Mouse (Mus musculus): ENCODE measurements around the gene Cd320.

Cd320 gene

DNA sequence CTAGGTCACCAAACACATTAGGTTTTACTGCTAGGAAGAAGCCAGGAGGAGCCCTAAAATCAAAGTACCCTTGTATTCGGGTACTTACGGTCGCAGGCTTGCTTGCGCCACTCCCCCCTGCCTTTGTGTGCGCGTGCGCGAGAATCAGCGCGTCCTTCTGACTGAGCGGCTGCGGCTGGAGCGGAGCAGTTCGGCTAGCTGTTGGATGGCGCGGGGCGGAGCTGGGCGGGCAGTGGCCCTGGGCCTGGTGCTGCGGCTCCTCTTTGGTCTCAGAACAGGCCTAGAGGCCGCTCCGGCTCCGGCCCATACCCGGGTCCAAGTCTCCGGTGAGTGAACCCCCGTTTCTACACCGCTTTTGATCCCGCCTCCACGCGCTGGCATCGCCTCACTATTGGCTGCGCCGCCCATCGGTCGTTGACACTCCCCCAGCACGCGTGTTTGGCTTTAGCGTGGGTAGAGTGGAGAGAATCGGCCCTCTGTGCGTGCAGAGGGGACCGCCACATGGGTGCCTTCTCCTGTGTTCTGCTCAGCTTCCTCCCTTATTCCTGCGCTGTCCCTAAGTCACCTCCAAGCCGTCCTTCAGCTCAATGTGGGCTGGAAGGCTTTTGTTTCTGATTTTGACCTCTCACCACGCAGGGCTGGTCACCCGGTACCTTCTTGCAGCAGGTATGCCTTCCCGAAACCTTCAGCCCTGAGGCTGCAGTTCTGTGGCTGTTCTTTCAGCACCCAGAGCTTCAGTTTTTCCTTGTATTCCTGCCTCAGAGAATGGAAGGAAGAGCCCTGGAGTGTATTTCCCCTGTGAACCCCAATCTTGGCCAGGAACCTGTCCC is at the start of gene Cd320:
Gene Cd320, plus strand, starts transcription at position 126 of the 830 bp plus-strand sequence.
- Histone ChIP-seq H3K36me3 (ENCODE audit: insufficient read depth, low read length) (peaks cover 55% of the 10 kb centered on the region), H3K9me3 (ENCODE audit: low read length) (no peaks in the 10 kb centered on the region), H3K4me3 (replicated peaks; ENCODE audit: low read length) (peak within 1 kb of the TSS; percentile 98), H3K4me1 (replicated peaks; ENCODE audit: low read depth, low read length) (peaks cover 58% of the 10 kb centered on the region), H3K27me3 (ENCODE audit: insufficient read depth, low read length) (no peaks in the 10 kb centered on the region)
- no peak for TF ChIP-seq POU5F1 (IDR thresholded peaks at IDR 0.05; ENCODE audit: borderline replicate concordance, low read length)
- no peak for TF ChIP-seq NANOG (IDR thresholded peaks at IDR 0.05; ENCODE audit: borderline replicate concordance, low read length)
- no peak for TF ChIP-seq CTCF (conservative IDR thresholded peaks at IDR 0.05; ENCODE audit: low read length)

GRCm38 (mm10) chr17:33798306-33798705 is 44.6 kb upstream of the Cd320 start:
- peaks cover 11% of the 10 kb centered on the region for H3K4me1 ChIP-seq (replicated peaks; ENCODE audit: low read depth, low read length)
- H3K9me3 ChIP-seq (ENCODE audit: low read length), result no peaks in the 10 kb centered on the region
- H3K4me3 ChIP-seq (replicated peaks; ENCODE audit: low read length), result no peak overlapping the region
- H3K27me3 ChIP-seq (ENCODE audit: insufficient read depth, low read length), result no peaks in the 10 kb centered on the region
- TF ChIP-seq POU5F1 (IDR thresholded peaks at IDR 0.05; ENCODE audit: borderline replicate concordance, low read length), result no peak
- TF ChIP-seq NANOG (IDR thresholded peaks at IDR 0.05; ENCODE audit: borderline replicate concordance, low read length), result no peak
- no peak for TF ChIP-seq CTCF (conservative IDR thresholded peaks at IDR 0.05; ENCODE audit: low read length)
- no peaks in the 10 kb centered on the region for H3K36me3 ChIP-seq (ENCODE audit: insufficient read depth, low read length)

GRCm38 (mm10) chr17:33799277-33799676 is 43.6 kb upstream of the Cd320 start:
- no peak for TF ChIP-seq NANOG (IDR thresholded peaks at IDR 0.05; ENCODE audit: borderline replicate concordance, low read length)
- TF ChIP-seq POU5F1 (IDR thresholded peaks at IDR 0.05; ENCODE audit: borderline replicate concordance, low read length), result no peak
- TF ChIP-seq CTCF (conservative IDR thresholded peaks at IDR 0.05; ENCODE audit: low read length), result no peak
- H3K4me1 ChIP-seq (replicated peaks; ENCODE audit: low read depth, low read length), result peaks cover 19% of the 10 kb centered on the region
- no peak overlapping the region for H3K4me3 ChIP-seq (replicated peaks; ENCODE audit: low read length)

DNA sequence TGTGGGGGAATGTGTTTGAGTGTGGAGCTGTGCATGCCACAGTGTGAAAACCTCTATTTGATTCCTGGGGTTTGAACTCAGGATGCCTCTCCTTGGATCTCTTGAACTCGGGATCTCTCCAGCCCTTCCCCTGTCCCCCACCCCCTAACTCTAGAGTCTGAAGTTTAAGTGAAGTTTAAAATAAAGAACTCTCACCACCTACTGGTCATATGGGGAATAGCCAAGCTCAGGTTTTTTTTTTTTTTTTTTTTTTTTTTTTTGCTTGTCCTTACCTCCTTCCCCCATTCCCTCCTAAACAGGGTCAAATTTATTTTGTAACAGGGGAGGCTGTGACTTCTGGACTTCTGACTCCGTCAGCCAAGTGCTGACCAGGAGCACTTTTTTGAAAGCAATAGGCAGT is 40.7 kb upstream of the Cd320 start:
- no peak overlapping the region for H3K4me3 ChIP-seq (replicated peaks; ENCODE audit: low read length)
- TF ChIP-seq CTCF (conservative IDR thresholded peaks at IDR 0.05; ENCODE audit: low read length) (peak; percentile 82), NANOG (IDR thresholded peaks at IDR 0.05; ENCODE audit: borderline replicate concordance, low read length) (no peak)
- H3K9me3 ChIP-seq (ENCODE audit: low read length), result no peaks in the 10 kb centered on the region
- no peaks in the 10 kb centered on the region for H3K27me3 ChIP-seq (ENCODE audit: insufficient read depth, low read length)
- H3K36me3 ChIP-seq (ENCODE audit: insufficient read depth, low read length), result no peaks in the 10 kb centered on the region
- peaks cover 46% of the 10 kb centered on the region for H3K4me1 ChIP-seq (replicated peaks; ENCODE audit: low read depth, low read length)

More at GRCm38 (mm10) chr17:33799277-33799676, 43.6 kb upstream of the Cd320 start:
- H3K36me3 ChIP-seq (ENCODE audit: insufficient read depth, low read length), result no peaks in the 10 kb centered on the region
- no peaks in the 10 kb centered on the region for H3K9me3 ChIP-seq (ENCODE audit: low read length)
- no peaks in the 10 kb centered on the region for H3K27me3 ChIP-seq (ENCODE audit: insufficient read depth, low read length)

DNA sequence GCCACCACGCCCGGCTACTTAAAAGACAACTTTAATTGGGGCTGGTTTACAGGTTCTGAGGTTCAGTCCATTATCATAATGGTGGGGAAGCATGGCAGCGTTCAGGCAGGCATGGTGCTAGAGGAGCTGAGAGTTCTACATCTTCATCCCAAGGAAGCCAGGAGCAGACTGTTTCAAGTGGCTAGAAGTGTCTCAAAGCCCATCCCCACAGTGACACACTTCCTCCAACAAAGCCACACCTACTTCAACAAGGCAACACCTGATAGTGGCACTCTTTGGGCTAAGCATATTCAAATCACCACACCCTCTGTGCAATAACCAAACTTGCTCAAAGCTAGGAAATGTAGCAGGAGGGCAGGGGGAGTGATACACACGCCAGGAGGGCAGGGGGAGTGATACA is 38.7 kb upstream of the Cd320 start:
- no peak for TF ChIP-seq POU5F1 (IDR thresholded peaks at IDR 0.05; ENCODE audit: borderline replicate concordance, low read length)
- no peak for TF ChIP-seq CTCF (conservative IDR thresholded peaks at IDR 0.05; ENCODE audit: low read length)
- TF ChIP-seq NANOG (IDR thresholded peaks at IDR 0.05; ENCODE audit: borderline replicate concordance, low read length), result no peak
- H3K4me1 ChIP-seq (replicated peaks; ENCODE audit: low read depth, low read length), result peaks cover 60% of the 10 kb centered on the region

DNA sequence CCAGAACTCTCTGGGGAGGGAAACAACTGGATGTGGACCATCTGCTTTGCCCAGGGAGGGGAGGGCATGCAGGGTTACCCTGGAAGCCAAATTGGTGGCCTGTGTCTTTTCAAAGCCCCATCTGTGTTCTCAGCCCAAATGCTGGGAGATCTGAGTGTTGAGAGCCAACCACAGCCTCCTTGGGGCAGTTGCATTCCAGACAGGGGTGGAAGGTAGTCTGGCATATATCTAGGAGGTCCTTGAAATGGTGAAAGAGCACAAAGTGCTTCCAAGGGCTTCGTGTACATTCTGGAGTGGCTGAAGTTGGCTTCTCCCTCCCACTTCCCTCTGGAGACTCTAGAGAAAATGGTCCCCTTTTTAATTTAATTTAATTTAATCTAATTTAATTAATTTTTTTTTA is 38.1 kb upstream of the Cd320 start:
- TF ChIP-seq NANOG (IDR thresholded peaks at IDR 0.05; ENCODE audit: borderline replicate concordance, low read length) (no peak), POU5F1 (IDR thresholded peaks at IDR 0.05; ENCODE audit: borderline replicate concordance, low read length) (no peak), CTCF (conservative IDR thresholded peaks at IDR 0.05; ENCODE audit: low read length) (no peak)
- Histone ChIP-seq H3K9me3 (ENCODE audit: low read length) (no peaks in the 10 kb centered on the region), H3K27me3 (ENCODE audit: insufficient read depth, low read length) (no peaks in the 10 kb centered on the region), H3K36me3 (ENCODE audit: insufficient read depth, low read length) (no peaks in the 10 kb centered on the region), H3K4me3 (replicated peaks; ENCODE audit: low read length) (peak overlapping the region; percentile 53; the same call in 1 of the 2 replicates), H3K4me1 (replicated peaks; ENCODE audit: low read depth, low read length) (peaks cover 65% of the 10 kb centered on the region)

More for the DNA sequence above, 38.7 kb upstream of the Cd320 start:
- Histone ChIP-seq H3K27me3 (ENCODE audit: insufficient read depth, low read length) (no peaks in the 10 kb centered on the region), H3K9me3 (ENCODE audit: low read length) (no peaks in the 10 kb centered on the region), H3K4me3 (replicated peaks; ENCODE audit: low read length) (peak overlapping the region; percentile 53), H3K36me3 (ENCODE audit: insufficient read depth, low read length) (no peaks in the 10 kb centered on the region)

DNA sequence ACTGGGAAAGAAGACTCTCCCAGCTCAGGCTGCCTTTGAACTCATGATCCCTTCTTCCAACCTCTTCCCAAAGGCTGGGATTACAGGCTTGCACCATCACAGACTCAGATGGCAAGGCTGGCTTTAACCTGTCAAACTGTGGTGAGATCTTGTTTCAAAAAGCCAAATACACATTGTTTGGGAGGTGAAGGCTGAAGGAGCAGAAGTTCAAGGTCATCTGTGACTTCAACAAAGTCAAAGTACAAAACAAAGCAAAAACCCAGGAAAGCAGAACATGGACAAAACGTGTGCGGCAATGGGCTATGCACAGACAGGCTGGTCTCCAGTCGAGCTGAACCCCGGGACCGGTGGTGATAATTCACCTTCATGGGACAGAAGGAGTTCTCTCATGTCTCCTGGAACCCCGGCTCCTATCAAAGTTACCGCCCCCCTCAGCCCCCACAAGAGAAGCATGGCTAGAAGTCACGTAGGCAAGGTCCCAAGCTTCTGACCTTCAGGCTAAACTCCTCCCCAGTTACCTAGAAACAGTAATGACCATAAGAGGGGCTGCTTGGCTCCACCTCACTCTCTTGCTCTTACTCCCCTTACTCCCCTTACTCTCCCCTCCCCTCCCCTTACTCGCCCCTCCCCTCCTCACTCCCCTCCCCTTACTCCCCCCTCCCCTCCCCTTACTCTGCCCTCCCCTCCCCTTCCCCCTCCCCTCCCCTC is 35.6 kb upstream of the Cd320 start:
- H3K4me3 ChIP-seq (replicated peaks; ENCODE audit: low read length), result peak overlapping the region; percentile 57
- H3K4me1 ChIP-seq (replicated peaks; ENCODE audit: low read depth, low read length), result peaks cover 79% of the 10 kb centered on the region
- H3K27me3 ChIP-seq (ENCODE audit: insufficient read depth, low read length), result no peaks in the 10 kb centered on the region
- no peak for TF ChIP-seq POU5F1 (IDR thresholded peaks at IDR 0.05; ENCODE audit: borderline replicate concordance, low read length)
- no peak for TF ChIP-seq CTCF (conservative IDR thresholded peaks at IDR 0.05; ENCODE audit: low read length)
- TF ChIP-seq NANOG (IDR thresholded peaks at IDR 0.05; ENCODE audit: borderline replicate concordance, low read length), result no peak
- H3K9me3 ChIP-seq (ENCODE audit: low read length), result no peaks in the 10 kb centered on the region
- H3K36me3 ChIP-seq (ENCODE audit: insufficient read depth, low read length), result no peaks in the 10 kb centered on the region

GRCm38 (mm10) chr17:33808192-33808591 is 34.7 kb upstream of the Cd320 start:
- TF ChIP-seq NANOG (IDR thresholded peaks at IDR 0.05; ENCODE audit: borderline replicate concordance, low read length) (no peak), POU5F1 (IDR thresholded peaks at IDR 0.05; ENCODE audit: borderline replicate concordance, low read length) (no peak), CTCF (conservative IDR thresholded peaks at IDR 0.05; ENCODE audit: low read length) (no peak)
- H3K9me3 ChIP-seq (ENCODE audit: low read length), result no peaks in the 10 kb centered on the region
- H3K4me3 ChIP-seq (replicated peaks; ENCODE audit: low read length), result peak overlapping the region; percentile 78
- peaks cover 83% of the 10 kb centered on the region for H3K4me1 ChIP-seq (replicated peaks; ENCODE audit: low read depth, low read length)
- no peaks in the 10 kb centered on the region for H3K36me3 ChIP-seq (ENCODE audit: insufficient read depth, low read length)
- H3K27me3 ChIP-seq (ENCODE audit: insufficient read depth, low read length), result no peaks in the 10 kb centered on the region
